11 mouse cellular contexts compared by ENCODE assay signal in the genomic region with DNA sequence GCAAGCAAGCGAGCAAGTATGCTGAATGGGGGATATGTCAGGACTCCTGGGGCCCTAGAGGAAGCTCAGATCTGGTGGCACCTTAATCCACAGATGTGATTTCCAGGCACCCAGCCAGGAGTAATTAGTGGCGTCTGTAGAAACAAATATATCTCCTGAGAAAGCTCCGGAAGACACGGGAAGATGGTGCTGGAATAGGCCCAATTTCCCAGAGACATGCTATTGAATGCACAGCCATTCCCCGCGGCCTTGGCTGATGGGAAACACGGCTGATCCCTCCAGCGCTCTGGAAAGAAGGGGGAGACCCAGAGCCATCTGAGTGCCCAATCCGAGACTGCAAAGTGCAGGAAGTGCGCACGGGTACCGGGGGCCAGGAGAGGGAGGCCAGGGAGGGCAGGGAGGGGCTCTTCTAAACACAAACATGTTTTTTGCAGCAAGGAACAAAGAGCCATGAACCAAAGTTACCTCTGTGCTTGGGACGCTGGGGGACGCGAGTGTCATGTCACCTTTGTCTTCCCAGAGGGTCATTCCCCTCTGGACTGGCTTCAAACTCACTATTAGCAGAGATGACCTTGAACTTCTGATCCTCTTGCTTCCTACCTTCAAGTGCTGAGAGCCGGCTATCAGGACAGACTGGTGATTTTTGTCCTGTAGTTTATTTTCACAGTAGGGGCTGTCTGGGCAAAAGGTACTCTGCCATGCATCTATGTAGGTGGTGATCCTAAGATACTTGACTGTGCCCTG. TPM values are rescaled to one million over a fixed set of nuclear protein-coding genes. Genes with fewer than 3 reads are reported as not detected.
DNase-seq lines count a peak whose midpoint lies in the region; ATAC-seq and TF ChIP-seq lines count a peak whose summit lies in the region.
"Had no signal": no experiment of that assay in that cellular context is flagged by ENCODE, and none has a peak within 500 bp of the region (broad histone marks: within the 10 kb centered on the region; RNA-seq: fewer than 3 reads in every experiment).

No protein-coding gene starts in this region.

- H3K9me3 ChIP-seq in hindbrain, embryonic 15.5 days = no peaks in the 10 kb centered on the region
- H3K9me3 ChIP-seq in hindbrain, embryonic 13.5 days = no peaks in the 10 kb centered on the region
- H3K9me3 ChIP-seq in embryonic facial prominence, embryonic 15.5 days (replicated peaks) = no peaks in the 10 kb centered on the region
- H3K9me3 ChIP-seq in lung, postnatal 0 days (ENCODE audit: low read length) = no peaks in the 10 kb centered on the region
- H3K9me3 ChIP-seq: G1E; neural tube, embryonic 12.5 days had no signal

- no peak overlapping the region for H3K4me3 ChIP-seq in hindbrain, embryonic 15.5 days
- no peak overlapping the region for H3K4me3 ChIP-seq in hindbrain, embryonic 13.5 days
- no peak overlapping the region for H3K4me3 ChIP-seq in embryonic facial prominence, embryonic 15.5 days (replicated peaks)
- H3K4me3 ChIP-seq in lung, postnatal 0 days (ENCODE audit: low read depth, low read length) = no peak overlapping the region
- H3K4me3 ChIP-seq in thymus, adult 2 months (ENCODE audit: control insufficient read depth, insufficient read depth, low read length) = no peak overlapping the region
- H3K4me3 ChIP-seq: neural tube, embryonic 12.5 days had no signal

- peak; percentile 64 to 70 for DNase-seq in heart, postnatal 14 days
- DNase-seq in lung, postnatal 0 days (ENCODE audit: low spot score) = peak; percentile 57
- DNase-seq in thymus, adult 2 months = no peak
- DNase-seq in spleen, postnatal 14 days (ENCODE audit: low spot score in 2 of 2) = no peak
- DNase-seq: embryo, embryonic 11 days had no signal

- H3K27me3 ChIP-seq in hindbrain, embryonic 15.5 days = no peaks in the 10 kb centered on the region
- no peaks in the 10 kb centered on the region for H3K27me3 ChIP-seq in hindbrain, embryonic 13.5 days
- H3K27me3 ChIP-seq in embryonic facial prominence, embryonic 15.5 days = no peaks in the 10 kb centered on the region
- H3K27me3 ChIP-seq in lung, postnatal 0 days (replicated peaks; ENCODE audit: insufficient read depth, low read length) = no peaks in the 10 kb centered on the region
- no peaks in the 10 kb centered on the region for H3K27me3 ChIP-seq in thymus, adult 2 months (ENCODE audit: control insufficient read depth, insufficient read depth, low read length)
- H3K27me3 ChIP-seq: neural tube, embryonic 12.5 days had no signal

- TF ChIP-seq EP300 in lung, postnatal 0 days (IDR thresholded peaks at IDR 0.05) = peak; percentile 74

- WGBS in hindbrain, embryonic 15.5 days = 66% methylated on average over 16 of the region's 16 CpGs
- 82% methylated on average over 16 of the region's 16 CpGs for WGBS in hindbrain, embryonic 13.5 days
- whole genome bisulfite sequencing in embryonic facial prominence, embryonic 15.5 days = 51% methylated on average over 16 of the region's 16 CpGs
- 51% methylated on average over 16 of the region's 16 CpGs for WGBS in lung, postnatal 0 days
- WGBS in thymus, adult 2 months = 90% methylated on average over 16 of the region's 16 CpGs

- ATAC-seq in hindbrain, embryonic 15.5 days (ENCODE audit: low FRiP score, low read depth) = no peak
- no peak for ATAC-seq in hindbrain, embryonic 13.5 days (ENCODE audit: low FRiP score)
- peak; percentile 55; the same call in 1 of the 2 replicates for ATAC-seq in embryonic facial prominence, embryonic 15.5 days (ENCODE audit: insufficient number of reproducible peaks, low FRiP score, low TSS enrichment, low read depth)
- peak; percentile 82 for ATAC-seq in lung, postnatal 0 days
- no peak for ATAC-seq in monocyte, adult 5-6 weeks (replicated peaks; ENCODE audit: insufficient number of reproducible peaks, low FRiP score, low TSS enrichment, poor library complexity, severe bottlenecking)

- no peak overlapping the region for H3K4me2 ChIP-seq in hindbrain, embryonic 15.5 days
- no peak overlapping the region for H3K4me2 ChIP-seq in hindbrain, embryonic 13.5 days
- no peak overlapping the region for H3K4me2 ChIP-seq in embryonic facial prominence, embryonic 15.5 days (replicated peaks)
- no peak overlapping the region for H3K4me2 ChIP-seq in lung, postnatal 0 days (replicated peaks; ENCODE audit: low read depth, low read length)
- H3K4me2 ChIP-seq: neural tube, embryonic 12.5 days had no signal

- H3K4me1 ChIP-seq in hindbrain, embryonic 15.5 days (replicated peaks) = peaks cover 5% of the 10 kb centered on the region; the same call in 1 of the 2 replicates
- peaks cover 5% of the 10 kb centered on the region for H3K4me1 ChIP-seq in hindbrain, embryonic 13.5 days (replicated peaks)
- peaks cover 16% of the 10 kb centered on the region for H3K4me1 ChIP-seq in embryonic facial prominence, embryonic 15.5 days
- H3K4me1 ChIP-seq in lung, postnatal 0 days (ENCODE audit: insufficient read depth, low read depth, low read length) = no peaks in the 10 kb centered on the region
- H3K4me1 ChIP-seq in thymus, adult 2 months (replicated peaks; ENCODE audit: control insufficient read depth, insufficient read depth, low read length) = peaks cover 14% of the 10 kb centered on the region
- H3K4me1 ChIP-seq: neural tube, embryonic 12.5 days had no signal

- H3K27ac ChIP-seq in hindbrain, embryonic 15.5 days (replicated peaks) = peak overlapping the region; percentile 12; the same call in 1 of the 2 replicates
- H3K27ac ChIP-seq in hindbrain, embryonic 13.5 days = no peak overlapping the region; the same call in 1 of the 2 replicates
- H3K27ac ChIP-seq in embryonic facial prominence, embryonic 15.5 days (replicated peaks) = peak overlapping the region; percentile 55; the same call in 1 of the 2 replicates
- peak overlapping the region; percentile 17; the same call in 1 of the 2 replicates for H3K27ac ChIP-seq in lung, postnatal 0 days (ENCODE audit: low read length)
- H3K27ac ChIP-seq in thymus, adult 2 months (ENCODE audit: control insufficient read depth, insufficient read depth, low read length) = no peak overlapping the region
- H3K27ac ChIP-seq: neural tube, embryonic 12.5 days had no signal

- H3K9ac ChIP-seq in hindbrain, embryonic 15.5 days = no peak overlapping the region
- no peak overlapping the region for H3K9ac ChIP-seq in hindbrain, embryonic 13.5 days
- no peak overlapping the region for H3K9ac ChIP-seq in embryonic facial prominence, embryonic 15.5 days
- H3K9ac ChIP-seq in lung, postnatal 0 days (replicated peaks; ENCODE audit: low read depth) = no peak overlapping the region
- H3K9ac ChIP-seq: neural tube, embryonic 12.5 days had no signal

- no peak for TF ChIP-seq CTCF in lung, postnatal 0 days (IDR thresholded peaks at IDR 0.05)
- TF ChIP-seq CTCF in thymus, adult 2 months (IDR thresholded peaks at IDR 0.05; ENCODE audit: borderline replicate concordance, control insufficient read depth, extremely low read depth, insufficient read depth, low read length, poor library complexity) = no peak

- intact Hi-C loops in heart, postnatal 14 days (cut with DNase I) = loop anchor here (2.0 kb wide), 1 partner anchor 20 kb away; no protein-coding TSS in a partner anchor

- H3K36me3 ChIP-seq in hindbrain, embryonic 15.5 days = no peaks in the 10 kb centered on the region
- H3K36me3 ChIP-seq in hindbrain, embryonic 13.5 days = peaks cover 5% of the 10 kb centered on the region
- H3K36me3 ChIP-seq in embryonic facial prominence, embryonic 15.5 days = no peaks in the 10 kb centered on the region
- H3K36me3 ChIP-seq in lung, postnatal 0 days (ENCODE audit: insufficient read depth, low read length) = no peaks in the 10 kb centered on the region
- H3K36me3 ChIP-seq in thymus, adult 2 months (ENCODE audit: control insufficient read depth, insufficient read depth, low read length) = no peaks in the 10 kb centered on the region
- H3K36me3 ChIP-seq: neural tube, embryonic 12.5 days had no signal

- no peak for TF ChIP-seq POLR2A in thymus, adult 2 months (IDR thresholded peaks at IDR 0.05; ENCODE audit: control insufficient read depth, extremely low read depth, insufficient read depth, low read length, poor library complexity)

RNA-seq across cellular contexts. Expression of a gene that starts 21.7 kb away (rescaled TPM):
- 46.6 and 52.4 TPM in 2 replicates for polyA plus RNA-seq in hindbrain, embryonic 15.5 days (2015; fragmentation: Nextera tagmentation; extraction: Ambion mirVana)
- polyA plus RNA-seq in hindbrain, embryonic 13.5 days (2015; fragmentation: Nextera tagmentation; extraction: Ambion mirVana) = 27.4 and 28.0 TPM in 2 replicates
- 61.0 and 64.7 TPM in 2 replicates for polyA plus RNA-seq in embryonic facial prominence, embryonic 15.5 days (2015; fragmentation: Nextera tagmentation; extraction: Ambion mirVana)
- total RNA-seq in heart, postnatal 14 days (2021) = 10 to 100 TPM; 60.1 to 77.5 TPM
- 54.9 and 64.9 TPM in 2 replicates for polyA plus RNA-seq in lung, postnatal 0 days (2015; fragmentation: Nextera tagmentation; extraction: Ambion mirVana)
- 67.9 to 84.6 TPM (median 77.1 TPM) in 3 replicates for total RNA-seq in monocyte, adult 5-6 weeks (2017)
- 75.3 and 80.7 TPM in 2 replicates for polyA plus RNA-seq in thymus, adult 2 months (2012; rRNA removed)

Comparison
In these comparisons a context has a peak if more than half of its experiments do, and no peak if none do; other contexts are left out.
1. H3K27ac ChIP-seq: peak in hindbrain, embryonic 15.5 days (single experiment), embryonic facial prominence, embryonic 15.5 days (single experiment) and lung, postnatal 0 days (single experiment); none in hindbrain, embryonic 13.5 days (single experiment) and thymus, adult 2 months (single experiment).
2. ATAC-seq: peak in embryonic facial prominence, embryonic 15.5 days (single experiment) and lung, postnatal 0 days (single experiment); none in hindbrain, embryonic 15.5 days (single experiment), hindbrain, embryonic 13.5 days (single experiment) and monocyte, adult 5-6 weeks (single experiment).
3. DNase-seq: peak in heart, postnatal 14 days (2 of 2) and lung, postnatal 0 days (single experiment); none in thymus, adult 2 months (single experiment) and spleen, postnatal 14 days (0 of 2).